Mouse (Mus musculus): ENCODE measurements around the gene Ttc28.

DNA sequence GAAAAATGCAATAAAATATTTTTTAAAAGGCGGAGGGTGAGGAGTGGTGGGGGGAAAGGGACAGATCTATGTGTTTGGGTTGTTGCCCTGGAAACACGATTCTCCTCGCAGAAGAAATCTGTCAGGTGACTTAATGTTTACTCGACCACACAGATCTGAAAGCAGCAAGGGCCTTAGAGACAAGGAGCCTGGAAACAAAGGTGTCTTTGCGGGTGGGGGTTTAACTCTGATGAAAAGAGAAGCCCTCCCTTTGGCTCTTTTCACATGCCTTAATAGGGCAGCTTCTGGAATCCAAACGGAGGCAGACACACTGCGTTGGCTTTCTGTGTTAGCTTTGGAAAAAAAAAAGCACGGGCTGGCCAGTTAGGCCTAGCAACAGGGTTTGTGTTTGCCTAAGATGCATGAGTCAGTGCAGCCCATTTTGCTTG is 10.3 kb upstream of the Ttc28 start:
- TF ChIP-seq GATA1 (IDR thresholded peaks at IDR 0.05; ENCODE audit: low read length) = no peak
- no peak for TF ChIP-seq TAL1 (IDR thresholded peaks at IDR 0.05; ENCODE audit: low read length)

All from erythroblast, embryonic 14.5 days (primary cell).